Mouse (Mus musculus) midbrain, embryonic 15.5 days (tissue): ENCODE data around the gene Olfr102. TPM values are rescaled to one million over a fixed set of nuclear protein-coding genes. Genes with fewer than 3 reads are reported as not detected.

Experiments used
- ATAC-seq: fragments of 200-750 bp; cut with Nextera tagmentation; replicated peaks from 2 replicates; pipeline ENCODE4 v1.8.0; 2017; ENCODE audit warnings: moderate TSS enrichment
- H3K27ac ChIP-seq: fragments of 300-500 bp; sonication (generic); 2 replicates; pipeline ENCODE4 v1.5.1; 2015; ENCODE audit warnings: mild to moderate bottlenecking, inconsistent platforms
- H3K27me3 ChIP-seq: fragments of 300-500 bp; sonication (generic); replicated peaks from 2 replicates; pipeline ENCODE4 v1.6.1; 2015; ENCODE audit warnings: inconsistent platforms
- H3K36me3 ChIP-seq: fragments of 300-500 bp; sonication (generic); replicated peaks from 2 replicates; pipeline ENCODE4 v1.6.1; 2015; ENCODE audit warnings: inconsistent platforms
- H3K4me1 ChIP-seq: fragments of 300-500 bp; sonication (generic); 2 replicates; pipeline ENCODE4 v1.6.1; 2015; ENCODE audit warnings: inconsistent platforms
- H3K4me2 ChIP-seq: fragments of 300-500 bp; sonication (generic); 2 replicates; pipeline ENCODE4 v1.6.1; 2015; ENCODE audit warnings: inconsistent platforms, mild to moderate bottlenecking, moderate library complexity
- H3K4me3 ChIP-seq: fragments of 300-500 bp; sonication (generic); 2 replicates; pipeline ENCODE4 v1.5.1; 2015; ENCODE audit warnings: mild to moderate bottlenecking, inconsistent platforms
- H3K9ac ChIP-seq: fragments of 300-500 bp; sonication (generic); 2 replicates; pipeline ENCODE4 v1.6.1; 2015; ENCODE audit warnings: mild to moderate bottlenecking, inconsistent platforms
- H3K9me3 ChIP-seq: fragments of 300-500 bp; sonication (generic); 2 replicates; pipeline ENCODE4 v1.6.1; 2016; ENCODE audit warnings: inconsistent platforms
- whole genome bisulfite sequencing: fragments of 180-500 bp; shearing (Covaris S2); methylation state at CpG from one replicate; pipeline ENCODE4 v1.1.7; 2015; ENCODE audit warnings: mixed read lengths; 5-methylcytosine and 5-hydroxymethylcytosine counted together
- polyA plus RNA-seq: library from polyadenylated mRNA; unstranded; fragments of >200 nt; fragmentation: Nextera tagmentation; extraction: Ambion mirVana; gene quantifications from 2 replicates; pipeline ENCODE4 v1.2.1, GENCODE M21; 2015

Olfr102 gene
- polyA plus RNA-seq, 1 experiment from 2014 or later, result not detected

GRCm38 (mm10) chr17:37263626-37264025 is 53.2 kb downstream of the Olfr102 start, which contains the start of gene Olfr98:
TSS of gene Olfr98 (minus strand) at chr17:37263749.
- Histone ChIP-seq H3K27me3 (no peaks in the 10 kb centered on the region), H3K9me3 (no peaks in the 10 kb centered on the region), H3K9ac (no peak within 1 kb of the TSS), H3K4me2 (no peak within 1 kb of the TSS), H3K4me3 (no peak within 1 kb of the TSS), H3K4me1 (no peaks in the 10 kb centered on the region), H3K27ac (no peak within 1 kb of the TSS), H3K36me3 (no peaks in the 10 kb centered on the region)
- WGBS, result 91% methylated on average over 1 of the region's 1 CpGs
- no peak for ATAC-seq

Other genes with a start within 250 kb of the Olfr102 start
- 0.06 TPM in 1 of 2 replicates, not detected in the other for gene Olfr90, start 228.6 kb downstream of the Olfr102 start, polyA plus RNA-seq
- gene Olfr91, start 218.8 kb downstream of the Olfr102 start, polyA plus RNA-seq, result not detected in 2 replicates
- gene Olfr92, start 197.0 kb downstream of the Olfr102 start, polyA plus RNA-seq, result not detected in 2 replicates
- not detected in 2 replicates for gene Olfr93, start 155.6 kb downstream of the Olfr102 start, polyA plus RNA-seq
- not detected in 2 replicates for gene Ubd, start 123.2 kb downstream of the Olfr102 start, polyA plus RNA-seq
- gene Olfr94, start 116.1 kb downstream of the Olfr102 start, polyA plus RNA-seq, result 0.10 and 0.26 TPM in 2 replicates
- not detected in 2 replicates for gene Olfr95, start 103.9 kb downstream of the Olfr102 start, polyA plus RNA-seq
- gene Olfr96, start 96.9 kb downstream of the Olfr102 start, polyA plus RNA-seq, result not detected in 2 replicates
- not detected in 2 replicates for gene Olfr97, start 79.7 kb downstream of the Olfr102 start, polyA plus RNA-seq
- not detected in 2 replicates for gene Olfr98, start 53.3 kb downstream of the Olfr102 start, polyA plus RNA-seq
- gene H2-M3, start 46.8 kb downstream of the Olfr102 start, polyA plus RNA-seq, result 1.3 and 1.6 TPM in 2 replicates
- not detected in 2 replicates for gene Olfr99, start 33.6 kb downstream of the Olfr102 start, polyA plus RNA-seq
- gene Olfr101, start 12.7 kb downstream of the Olfr102 start, polyA plus RNA-seq, result not detected in 2 replicates
- not detected in 2 replicates for gene Olfr103, start 22.6 kb upstream of the Olfr102 start, polyA plus RNA-seq
- not detected in 2 replicates for gene Olfr104-ps, start 42.5 kb upstream of the Olfr102 start, polyA plus RNA-seq
- gene Olfr105-ps, start 62.0 kb upstream of the Olfr102 start, polyA plus RNA-seq, result not detected in 2 replicates
- not detected in 2 replicates for gene Olfr106-ps, start 73.3 kb upstream of the Olfr102 start, polyA plus RNA-seq
- gene Olfr107, start 82.2 kb upstream of the Olfr102 start, polyA plus RNA-seq, result not detected in 2 replicates
- gene Olfr108, start 128.4 kb upstream of the Olfr102 start, polyA plus RNA-seq, result not detected in 2 replicates
- gene Olfr109, start 141.9 kb upstream of the Olfr102 start, polyA plus RNA-seq, result not detected in 2 replicates
- gene H2-M2, start 166.5 kb upstream of the Olfr102 start, polyA plus RNA-seq, result not detected in 2 replicates
- gene Olfr110, start 175.4 kb upstream of the Olfr102 start, polyA plus RNA-seq, result not detected in 2 replicates
- not detected in 2 replicates for gene Olfr111, start 191.0 kb upstream of the Olfr102 start, polyA plus RNA-seq